Mouse (Mus musculus): ENCODE results near the gene Igf1r. TPM values are rescaled to one million over a fixed set of nuclear protein-coding genes. Genes with fewer than 3 reads are reported as not detected.

Gene Igf1r
- polyA plus RNA-seq, 1 experiment, result 22.7 TPM

- Histone ChIP-seq H3K4me3 (ENCODE audit: insufficient read depth, low read length) (no peak overlapping the region), H3K4me1 (ENCODE audit: control insufficient read depth, insufficient read depth, low read length) (peaks cover 5% of the 10 kb centered on the region), H3K27ac (ENCODE audit: insufficient read depth, low read length) (no peak overlapping the region)
- TF ChIP-seq POLR2A (IDR thresholded peaks at IDR 0.05; ENCODE audit: extremely low read depth, insufficient read depth, low read length), result no peak
- TF ChIP-seq CTCF (IDR thresholded peaks at IDR 0.05; ENCODE audit: extremely low read depth, insufficient read depth, low read length), result no peak
These were observed 191.6 kb downstream of the Igf1r start for GRCm38 (mm10) chr7:68144266-68144665.

GRCm38 (mm10) chr7:68148297-68149048, 195.8 kb downstream of the Igf1r start:
- no peak for TF ChIP-seq CTCF (IDR thresholded peaks at IDR 0.05; ENCODE audit: extremely low read depth, insufficient read depth, low read length)
- no peak for TF ChIP-seq POLR2A (IDR thresholded peaks at IDR 0.05; ENCODE audit: extremely low read depth, insufficient read depth, low read length)
- Histone ChIP-seq H3K4me1 (ENCODE audit: control insufficient read depth, insufficient read depth, low read length) (peaks cover 12% of the 10 kb centered on the region), H3K4me3 (ENCODE audit: insufficient read depth, low read length) (no peak overlapping the region), H3K27ac (ENCODE audit: insufficient read depth, low read length) (no peak overlapping the region)

GRCm38 (mm10) chr7:68151892-68152291, 199.3 kb downstream of the Igf1r start:
- Histone ChIP-seq H3K27ac (ENCODE audit: insufficient read depth, low read length) (no peak overlapping the region), H3K4me1 (ENCODE audit: control insufficient read depth, insufficient read depth, low read length) (peaks cover 24% of the 10 kb centered on the region), H3K4me3 (ENCODE audit: insufficient read depth, low read length) (no peak overlapping the region)
- TF ChIP-seq CTCF (IDR thresholded peaks at IDR 0.05; ENCODE audit: extremely low read depth, insufficient read depth, low read length), result no peak

DNA sequence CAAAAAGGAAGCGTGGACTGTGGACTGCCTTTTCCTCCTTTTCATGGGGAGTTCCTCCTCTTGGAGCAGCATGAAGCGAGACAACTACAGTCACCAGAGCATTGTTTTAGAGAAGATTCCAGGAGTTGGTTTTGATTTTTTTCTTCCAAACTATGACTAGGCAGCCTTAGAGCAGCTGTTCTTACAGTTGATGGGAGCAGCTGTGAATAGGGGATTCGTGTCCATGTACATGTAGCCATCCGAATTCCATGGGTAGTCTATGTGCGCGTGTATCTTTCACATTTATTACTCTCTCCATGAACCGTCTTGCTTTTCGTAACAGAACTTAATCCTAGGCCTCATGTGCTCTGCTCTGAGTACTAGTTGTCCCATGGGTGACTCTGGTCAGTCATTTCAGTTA, 199.8 kb downstream of the Igf1r start:
- no peak overlapping the region for H3K4me3 ChIP-seq (ENCODE audit: insufficient read depth, low read length)
- H3K4me1 ChIP-seq (ENCODE audit: control insufficient read depth, insufficient read depth, low read length), result peaks cover 24% of the 10 kb centered on the region
- TF ChIP-seq CTCF (IDR thresholded peaks at IDR 0.05; ENCODE audit: extremely low read depth, insufficient read depth, low read length) (no peak), POLR2A (IDR thresholded peaks at IDR 0.05; ENCODE audit: extremely low read depth, insufficient read depth, low read length) (no peak)
- H3K27ac ChIP-seq (ENCODE audit: insufficient read depth, low read length), result no peak overlapping the region

- Histone ChIP-seq H3K4me3 (ENCODE audit: insufficient read depth, low read length) (no peak overlapping the region), H3K4me1 (ENCODE audit: control insufficient read depth, insufficient read depth, low read length) (peaks cover 26% of the 10 kb centered on the region), H3K27ac (ENCODE audit: insufficient read depth, low read length) (no peak overlapping the region)
- no peak for TF ChIP-seq CTCF (IDR thresholded peaks at IDR 0.05; ENCODE audit: extremely low read depth, insufficient read depth, low read length)
These were observed 200.6 kb downstream of the Igf1r start for GRCm38 (mm10) chr7:68153269-68153668.

GRCm38 (mm10) chr7:68154588-68154987, 202.0 kb downstream of the Igf1r start:
- H3K4me1 ChIP-seq (ENCODE audit: control insufficient read depth, insufficient read depth, low read length), result peaks cover 24% of the 10 kb centered on the region
- no peak for TF ChIP-seq CTCF (IDR thresholded peaks at IDR 0.05; ENCODE audit: extremely low read depth, insufficient read depth, low read length)
- no peak for TF ChIP-seq POLR2A (IDR thresholded peaks at IDR 0.05; ENCODE audit: extremely low read depth, insufficient read depth, low read length)
- H3K4me3 ChIP-seq (ENCODE audit: insufficient read depth, low read length), result no peak overlapping the region
- no peak overlapping the region for H3K27ac ChIP-seq (ENCODE audit: insufficient read depth, low read length)

DNA sequence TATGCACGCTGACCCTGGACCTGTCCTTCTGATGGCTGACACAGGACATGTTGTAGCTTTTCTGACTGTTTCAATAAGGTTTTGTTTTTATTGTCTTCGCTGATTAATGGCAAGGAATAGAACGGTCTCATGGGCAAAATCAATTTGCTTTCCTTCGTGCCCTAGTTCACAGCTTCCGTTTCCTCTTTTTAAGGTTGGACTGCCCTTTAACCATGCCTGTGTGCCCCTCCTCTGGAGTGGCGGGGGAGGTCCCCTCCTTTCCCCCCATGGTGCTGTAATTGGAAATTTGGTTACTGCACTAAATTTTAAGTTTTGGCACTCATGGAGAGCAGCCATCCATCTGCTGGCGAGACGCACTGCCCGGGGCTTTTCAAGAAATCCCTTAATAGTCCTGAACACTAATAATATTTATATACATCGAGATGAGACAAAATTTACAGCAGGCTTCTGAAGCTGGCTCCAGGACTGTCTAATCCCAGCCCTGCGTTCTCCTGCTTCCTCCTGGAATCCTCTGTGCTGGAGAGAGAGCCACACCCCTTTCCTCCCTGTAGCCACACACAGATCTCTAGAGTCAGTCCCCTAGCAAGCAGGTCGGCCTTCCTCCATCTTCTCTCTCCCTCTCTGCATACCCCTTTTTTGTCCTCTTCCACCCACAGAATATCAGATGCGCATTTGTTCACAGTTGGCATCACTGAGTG, 207.6 kb downstream of the Igf1r start:
- H3K4me1 ChIP-seq (ENCODE audit: control insufficient read depth, insufficient read depth, low read length), result peaks cover 8% of the 10 kb centered on the region; the same call in 1 of the 2 replicates
- TF ChIP-seq POLR2A (IDR thresholded peaks at IDR 0.05; ENCODE audit: extremely low read depth, insufficient read depth, low read length) (no peak), CTCF (IDR thresholded peaks at IDR 0.05; ENCODE audit: extremely low read depth, insufficient read depth, low read length) (no peak)
- no peak overlapping the region for H3K27ac ChIP-seq (ENCODE audit: insufficient read depth, low read length)
- H3K4me3 ChIP-seq (ENCODE audit: insufficient read depth, low read length), result no peak overlapping the region

- Histone ChIP-seq H3K27ac (ENCODE audit: insufficient read depth, low read length) (no peak overlapping the region), H3K4me3 (ENCODE audit: insufficient read depth, low read length) (no peak overlapping the region), H3K4me1 (ENCODE audit: control insufficient read depth, insufficient read depth, low read length) (peaks cover 4% of the 10 kb centered on the region; the same call in 1 of the 2 replicates)
- TF ChIP-seq CTCF (IDR thresholded peaks at IDR 0.05; ENCODE audit: extremely low read depth, insufficient read depth, low read length) (no peak), POLR2A (IDR thresholded peaks at IDR 0.05; ENCODE audit: extremely low read depth, insufficient read depth, low read length) (no peak)
These were observed 211.4 kb downstream of the Igf1r start for GRCm38 (mm10) chr7:68164074-68164473.

- no peaks in the 10 kb centered on the region for H3K4me1 ChIP-seq (ENCODE audit: control insufficient read depth, insufficient read depth, low read length)
- TF ChIP-seq POLR2A (IDR thresholded peaks at IDR 0.05; ENCODE audit: extremely low read depth, insufficient read depth, low read length) (no peak), CTCF (IDR thresholded peaks at IDR 0.05; ENCODE audit: extremely low read depth, insufficient read depth, low read length) (no peak)
- no peak overlapping the region for H3K4me3 ChIP-seq (ENCODE audit: insufficient read depth, low read length)
- H3K27ac ChIP-seq (ENCODE audit: insufficient read depth, low read length), result no peak overlapping the region
These were observed 220.1 kb downstream of the Igf1r start for GRCm38 (mm10) chr7:68172776-68173175.

DNA sequence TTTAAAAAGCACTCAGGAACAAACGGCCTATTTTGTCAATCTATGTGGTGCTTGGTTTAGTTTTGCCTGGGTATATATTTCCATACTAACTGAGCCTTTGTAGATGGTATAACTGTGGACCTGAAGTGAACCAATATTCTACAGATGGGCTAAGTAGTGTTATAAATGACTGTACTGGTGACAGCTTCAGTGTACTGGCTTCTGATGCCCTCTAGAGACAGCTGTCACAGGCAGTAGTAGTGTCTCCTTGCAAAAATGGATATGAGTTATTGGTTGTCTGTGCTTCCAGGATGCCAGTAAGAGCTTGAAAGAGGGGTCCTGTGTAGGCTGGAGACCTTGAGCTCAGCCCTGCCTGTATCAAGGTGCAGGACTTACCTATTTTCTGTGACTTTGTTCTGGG, 227.0 kb downstream of the Igf1r start:
- TF ChIP-seq CTCF (IDR thresholded peaks at IDR 0.05; ENCODE audit: extremely low read depth, insufficient read depth, low read length) (peak; percentile 32; the same call in 1 of the 2 replicates), POLR2A (IDR thresholded peaks at IDR 0.05; ENCODE audit: extremely low read depth, insufficient read depth, low read length) (no peak)
- H3K4me1 ChIP-seq (ENCODE audit: control insufficient read depth, insufficient read depth, low read length), result no peaks in the 10 kb centered on the region
- H3K27ac ChIP-seq (ENCODE audit: insufficient read depth, low read length), result no peak overlapping the region

More for the DNA sequence above, 227.0 kb downstream of the Igf1r start:
- no peak overlapping the region for H3K4me3 ChIP-seq (ENCODE audit: insufficient read depth, low read length)

Measured in cortical plate, adult 2 months (tissue).